Mouse (Mus musculus) C2C12 (cell line): ENCODE data around the gene Akap8.

Experiments
- CTCF ChIP-seq: IDR thresholded peaks from one replicate; pipeline ENCODE4 v1.5.1; 2011; ENCODE audit not compliant: control insufficient read depth, insufficient read depth, insufficient read length
- MAX ChIP-seq: IDR thresholded peaks from one replicate; pipeline ENCODE4 v1.6.1; 2011; ENCODE audit warnings: mild to moderate bottlenecking, control low read depth
- MYOG ChIP-seq: IDR thresholded peaks from one replicate; pipeline ENCODE4 v1.6.1; 2011; ENCODE audit not compliant: control insufficient read depth, insufficient read length; ENCODE audit errors: extremely low read depth
- USF1 ChIP-seq: IDR thresholded peaks from one replicate; pipeline ENCODE4 v1.6.1; 2011; ENCODE audit warnings: low read depth, mild to moderate bottlenecking, control low read depth, moderate library complexity

GRCm38 (mm10) chr17:32307963-32308362, 13.1 kb downstream of the Akap8 start:
- TF ChIP-seq CTCF: no peak
- TF ChIP-seq MAX: no peak
- no peak for TF ChIP-seq MYOG
- TF ChIP-seq USF1: no peak
